Mouse (Mus musculus): ENCODE measurements at regions not wholly inside any gene's neighbourhood (a gene's known extent, or its start where the extent isn't known, plus 50 kb on each side); places are given as distances from the start of the nearest gene placed in this dataset.

- H3K9me3 ChIP-seq (replicated peaks; ENCODE audit: control insufficient read depth, low read length), result no peaks in the 10 kb centered on the region
- H3K9ac ChIP-seq (ENCODE audit: low read depth, low read length), result no peak overlapping the region
- no peaks in the 10 kb centered on the region for H3K36me3 ChIP-seq (ENCODE audit: control insufficient read depth, insufficient read depth)
- H3K4me3 ChIP-seq (ENCODE audit: low read depth, low read length), result no peak overlapping the region
- H3K4me1 ChIP-seq (ENCODE audit: control insufficient read depth, low read depth, low read length), result no peaks in the 10 kb centered on the region
- H3K27me3 ChIP-seq (ENCODE audit: control insufficient read depth, insufficient read depth, low read depth, low read length), result no peaks in the 10 kb centered on the region
- 64% methylated on average over 14 of the region's 14 CpGs for WGBS (ENCODE audit: insufficient replicate concordance)
- H3K27ac ChIP-seq (ENCODE audit: low read length), result no peak overlapping the region
- H3K4me2 ChIP-seq (ENCODE audit: low read depth, low read length), result no peak overlapping the region
- no peak for ATAC-seq (ENCODE audit: low read depth)
Observed at GRCm38 (mm10) chr7:125340326-125340905, 104.1 kb upstream of the Kdm8 start.

- no peak overlapping the region for H3K9ac ChIP-seq (ENCODE audit: low read depth, low read length)
- WGBS (ENCODE audit: insufficient replicate concordance), result 32% methylated on average over 3 of the region's 3 CpGs
- no peaks in the 10 kb centered on the region for H3K4me1 ChIP-seq (ENCODE audit: control insufficient read depth, low read depth, low read length)
- no peaks in the 10 kb centered on the region for H3K9me3 ChIP-seq (replicated peaks; ENCODE audit: control insufficient read depth, low read length)
- no peak for ATAC-seq (ENCODE audit: low read depth)
- H3K4me2 ChIP-seq (ENCODE audit: low read depth, low read length), result no peak overlapping the region
- H3K36me3 ChIP-seq (ENCODE audit: control insufficient read depth, insufficient read depth), result no peaks in the 10 kb centered on the region
- no peaks in the 10 kb centered on the region for H3K27me3 ChIP-seq (ENCODE audit: control insufficient read depth, insufficient read depth, low read depth, low read length)
- H3K4me3 ChIP-seq (ENCODE audit: low read depth, low read length), result no peak overlapping the region
- no peak overlapping the region for H3K27ac ChIP-seq (ENCODE audit: low read length)
Observed at GRCm38 (mm10) chr7:125349606-125350005, 94.9 kb upstream of the Kdm8 start.

DNA sequence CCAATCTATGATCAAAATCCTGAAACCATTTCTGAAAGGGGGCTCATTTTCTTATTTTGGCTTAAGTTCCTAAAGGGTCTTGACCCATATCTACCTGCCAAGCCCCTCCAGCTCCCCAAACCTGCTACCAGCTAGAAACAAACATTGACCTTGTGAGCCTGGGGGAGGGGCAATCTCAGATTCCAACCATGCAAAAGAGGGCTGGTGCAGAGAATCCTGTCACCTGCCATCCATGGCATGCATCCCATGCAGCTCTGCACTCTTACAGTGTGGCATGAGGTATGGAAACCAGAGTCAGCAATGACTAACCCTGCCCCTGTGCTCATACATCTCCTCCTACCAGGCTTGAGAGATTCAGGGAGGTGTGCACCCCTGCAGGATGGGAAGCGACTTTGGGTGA is 90.3 kb upstream of the Kdm8 start:
- no peaks in the 10 kb centered on the region for H3K27me3 ChIP-seq (ENCODE audit: control insufficient read depth, insufficient read depth, low read depth, low read length)
- 63% methylated on average over 1 of the region's 1 CpGs for WGBS (ENCODE audit: insufficient replicate concordance)
- H3K36me3 ChIP-seq (ENCODE audit: control insufficient read depth, insufficient read depth), result no peaks in the 10 kb centered on the region
- ATAC-seq (ENCODE audit: low read depth), result no peak
- H3K4me3 ChIP-seq (ENCODE audit: low read depth, low read length), result no peak overlapping the region
- H3K4me2 ChIP-seq (ENCODE audit: low read depth, low read length), result no peak overlapping the region
- no peaks in the 10 kb centered on the region for H3K9me3 ChIP-seq (replicated peaks; ENCODE audit: control insufficient read depth, low read length)
- H3K4me1 ChIP-seq (ENCODE audit: control insufficient read depth, low read depth, low read length), result no peaks in the 10 kb centered on the region
- H3K27ac ChIP-seq (ENCODE audit: low read length), result no peak overlapping the region
- no peak overlapping the region for H3K9ac ChIP-seq (ENCODE audit: low read depth, low read length)

DNA sequence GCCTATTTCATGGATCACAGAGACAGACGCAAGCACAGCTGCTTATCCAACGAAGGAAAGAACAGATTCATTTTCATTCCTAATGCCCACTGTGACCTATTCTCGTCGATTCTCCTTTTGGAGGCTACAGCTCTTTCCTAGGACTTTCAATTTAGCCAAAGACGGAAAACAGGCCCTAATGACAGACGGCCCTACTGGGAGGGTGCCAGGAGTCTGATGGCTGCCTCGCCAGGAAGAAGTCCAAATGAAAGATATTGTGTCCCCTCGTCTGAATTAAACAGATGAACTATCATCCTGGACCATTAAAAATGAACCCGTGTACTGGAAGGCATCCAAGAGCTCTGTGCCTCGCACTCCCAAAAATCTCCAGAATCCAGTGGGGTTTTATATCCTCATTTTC is 89.5 kb upstream of the Kdm8 start:
- 63% methylated on average over 10 of the region's 10 CpGs for WGBS (ENCODE audit: insufficient replicate concordance)
- Histone ChIP-seq H3K4me3 (ENCODE audit: low read depth, low read length) (no peak overlapping the region), H3K27ac (ENCODE audit: low read length) (no peak overlapping the region), H3K9me3 (replicated peaks; ENCODE audit: control insufficient read depth, low read length) (no peaks in the 10 kb centered on the region), H3K4me1 (ENCODE audit: control insufficient read depth, low read depth, low read length) (no peaks in the 10 kb centered on the region), H3K9ac (ENCODE audit: low read depth, low read length) (no peak overlapping the region), H3K4me2 (ENCODE audit: low read depth, low read length) (no peak overlapping the region), H3K27me3 (ENCODE audit: control insufficient read depth, insufficient read depth, low read depth, low read length) (no peaks in the 10 kb centered on the region), H3K36me3 (ENCODE audit: control insufficient read depth, insufficient read depth) (no peaks in the 10 kb centered on the region)
- no peak for ATAC-seq (ENCODE audit: low read depth)

DNA sequence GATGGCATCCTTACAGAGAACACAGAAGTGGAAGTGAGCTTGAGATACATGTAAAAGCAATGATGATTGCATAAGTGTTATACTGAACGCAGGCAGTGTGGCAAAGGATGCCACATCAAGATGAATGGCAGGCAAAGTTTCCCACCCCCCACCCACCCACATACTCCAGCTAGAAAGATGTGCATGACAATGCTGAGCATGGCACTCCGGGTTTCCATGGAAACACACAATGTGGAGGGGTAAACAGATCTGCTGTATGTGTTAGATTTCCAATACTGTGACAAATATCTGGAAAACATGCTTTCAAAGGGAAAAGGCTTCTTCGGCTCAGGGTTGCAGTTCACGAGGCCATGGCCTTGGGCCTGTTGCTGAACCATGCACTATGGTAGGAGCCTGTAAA is 86.5 kb upstream of the Kdm8 start:
- Histone ChIP-seq H3K4me3 (ENCODE audit: low read depth, low read length) (no peak overlapping the region), H3K4me1 (ENCODE audit: control insufficient read depth, low read depth, low read length) (no peaks in the 10 kb centered on the region), H3K9me3 (replicated peaks; ENCODE audit: control insufficient read depth, low read length) (no peaks in the 10 kb centered on the region), H3K4me2 (ENCODE audit: low read depth, low read length) (no peak overlapping the region), H3K27me3 (ENCODE audit: control insufficient read depth, insufficient read depth, low read depth, low read length) (no peaks in the 10 kb centered on the region), H3K27ac (ENCODE audit: low read length) (no peak overlapping the region), H3K36me3 (ENCODE audit: control insufficient read depth, insufficient read depth) (no peaks in the 10 kb centered on the region), H3K9ac (ENCODE audit: low read depth, low read length) (no peak overlapping the region)
- WGBS (ENCODE audit: insufficient replicate concordance), result 55% methylated on average over 4 of the region's 4 CpGs
- no peak for ATAC-seq (ENCODE audit: low read depth)

- no peak overlapping the region for H3K4me3 ChIP-seq (ENCODE audit: low read depth, low read length)
- H3K36me3 ChIP-seq (ENCODE audit: control insufficient read depth, insufficient read depth), result no peaks in the 10 kb centered on the region
- H3K27me3 ChIP-seq (ENCODE audit: control insufficient read depth, insufficient read depth, low read depth, low read length), result no peaks in the 10 kb centered on the region
- no peak overlapping the region for H3K27ac ChIP-seq (ENCODE audit: low read length)
- H3K4me2 ChIP-seq (ENCODE audit: low read depth, low read length), result no peak overlapping the region
- H3K9ac ChIP-seq (ENCODE audit: low read depth, low read length), result no peak overlapping the region
- ATAC-seq (ENCODE audit: low read depth), result no peak
- no peaks in the 10 kb centered on the region for H3K9me3 ChIP-seq (replicated peaks; ENCODE audit: control insufficient read depth, low read length)
- WGBS (ENCODE audit: insufficient replicate concordance), result 23% methylated on average over 2 of the region's 2 CpGs
- no peaks in the 10 kb centered on the region for H3K4me1 ChIP-seq (ENCODE audit: control insufficient read depth, low read depth, low read length)
Observed at GRCm38 (mm10) chr7:125383021-125383420, 61.5 kb upstream of the Kdm8 start.

DNA sequence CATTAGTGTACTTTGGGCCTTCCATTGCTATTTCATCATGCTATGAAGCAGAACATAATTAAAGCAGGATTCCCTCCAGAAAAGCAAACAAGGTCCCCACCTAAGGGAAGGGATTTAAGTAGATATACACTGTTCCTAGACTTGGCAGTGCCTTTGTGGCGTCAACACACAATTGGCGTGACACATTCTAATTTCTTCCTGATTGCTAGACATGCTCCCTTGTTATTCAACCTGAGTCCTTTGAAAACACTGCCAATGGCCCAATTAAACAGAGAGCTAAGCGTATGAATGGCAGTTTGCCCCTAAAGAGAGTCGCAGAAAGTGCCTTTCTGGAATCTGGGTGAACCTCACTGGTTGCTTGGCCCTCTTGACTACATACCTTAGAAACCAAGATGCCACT is 60.3 kb upstream of the Kdm8 start:
- no peak overlapping the region for H3K9ac ChIP-seq (ENCODE audit: low read depth, low read length)
- H3K4me1 ChIP-seq (ENCODE audit: control insufficient read depth, low read depth, low read length), result no peaks in the 10 kb centered on the region
- H3K27me3 ChIP-seq (ENCODE audit: control insufficient read depth, insufficient read depth, low read depth, low read length), result no peaks in the 10 kb centered on the region
- no peak for ATAC-seq (ENCODE audit: low read depth)
- no peak overlapping the region for H3K4me3 ChIP-seq (ENCODE audit: low read depth, low read length)
- H3K36me3 ChIP-seq (ENCODE audit: control insufficient read depth, insufficient read depth), result no peaks in the 10 kb centered on the region
- WGBS (ENCODE audit: insufficient replicate concordance), result 66% methylated on average over 4 of the region's 4 CpGs
- no peak overlapping the region for H3K27ac ChIP-seq (ENCODE audit: low read length)
- no peaks in the 10 kb centered on the region for H3K9me3 ChIP-seq (replicated peaks; ENCODE audit: control insufficient read depth, low read length)
- no peak overlapping the region for H3K4me2 ChIP-seq (ENCODE audit: low read depth, low read length)

DNA sequence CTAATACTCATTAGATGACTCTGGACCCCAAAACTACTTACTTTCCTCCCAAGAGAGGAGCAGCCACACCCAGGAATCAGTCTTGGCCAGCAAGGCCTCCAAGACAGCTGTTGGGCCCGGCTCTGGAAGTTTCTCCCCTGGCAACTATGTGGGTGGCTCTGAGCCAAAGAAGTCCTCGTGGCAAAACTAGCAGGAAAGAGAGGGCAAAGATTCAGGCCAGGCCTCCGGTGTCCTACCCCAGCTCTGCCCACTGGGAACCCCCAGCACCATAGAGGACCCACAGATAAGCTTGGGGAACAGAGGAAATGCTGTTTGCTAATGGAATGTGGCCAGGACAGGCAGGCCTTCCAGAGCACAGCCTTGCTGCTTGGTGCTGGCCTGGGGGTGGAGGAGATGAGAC is 51.9 kb upstream of the Kdm8 start:
- no peak for ATAC-seq (ENCODE audit: low read depth)
- H3K4me1 ChIP-seq (ENCODE audit: control insufficient read depth, low read depth, low read length), result peaks cover 5% of the 10 kb centered on the region; the same call in 1 of the 2 replicates
- no peak overlapping the region for H3K9ac ChIP-seq (ENCODE audit: low read depth, low read length)
- no peak overlapping the region for H3K27ac ChIP-seq (ENCODE audit: low read length)
- peaks cover 9% of the 10 kb centered on the region for H3K27me3 ChIP-seq (ENCODE audit: control insufficient read depth, insufficient read depth, low read depth, low read length)
- H3K4me2 ChIP-seq (ENCODE audit: low read depth, low read length), result no peak overlapping the region
- no peaks in the 10 kb centered on the region for H3K36me3 ChIP-seq (ENCODE audit: control insufficient read depth, insufficient read depth)
- WGBS (ENCODE audit: insufficient replicate concordance), result 47% methylated on average over 3 of the region's 3 CpGs
- no peaks in the 10 kb centered on the region for H3K9me3 ChIP-seq (replicated peaks; ENCODE audit: control insufficient read depth, low read length)
- H3K4me3 ChIP-seq (ENCODE audit: low read depth, low read length), result no peak overlapping the region

DNA sequence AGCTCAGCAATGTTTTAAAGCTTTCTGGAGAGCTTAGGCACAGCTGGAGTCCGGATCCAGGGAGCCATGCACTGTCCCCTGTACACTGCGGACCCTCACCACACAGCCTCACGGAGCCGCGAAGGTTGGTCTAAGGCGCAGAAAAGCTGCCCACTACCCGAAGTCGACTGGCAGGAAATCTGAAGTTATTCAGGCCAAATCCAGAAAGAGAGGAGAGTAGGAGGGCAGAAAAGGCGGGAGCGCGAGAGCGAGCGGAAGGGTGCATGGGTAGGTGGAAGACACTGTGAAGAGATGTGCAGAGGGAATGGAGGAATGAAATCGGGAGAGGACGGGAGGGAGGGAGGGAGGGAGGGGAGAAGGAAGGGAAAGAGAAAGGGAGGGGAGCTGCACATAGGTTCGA is 51.2 kb upstream of the Kdm8 start:
- Histone ChIP-seq H3K4me2 (ENCODE audit: low read depth, low read length) (peak overlapping the region; percentile 70), H3K36me3 (ENCODE audit: control insufficient read depth, insufficient read depth) (no peaks in the 10 kb centered on the region), H3K4me1 (ENCODE audit: control insufficient read depth, low read depth, low read length) (peaks cover 5% of the 10 kb centered on the region; the same call in 1 of the 2 replicates), H3K27ac (ENCODE audit: low read length) (no peak overlapping the region), H3K9ac (ENCODE audit: low read depth, low read length) (no peak overlapping the region), H3K9me3 (replicated peaks; ENCODE audit: control insufficient read depth, low read length) (no peaks in the 10 kb centered on the region), H3K4me3 (ENCODE audit: low read depth, low read length) (peak overlapping the region; percentile 14), H3K27me3 (ENCODE audit: control insufficient read depth, insufficient read depth, low read depth, low read length) (peaks cover 9% of the 10 kb centered on the region)
- whole genome bisulfite sequencing (ENCODE audit: insufficient replicate concordance), result 1% methylated on average over 16 of the region's 16 CpGs
- ATAC-seq (ENCODE audit: low read depth), result no peak

Measured in liver, embryonic 16.5 days (tissue).